Mouse (Mus musculus): ENCODE results near the gene Nemf. TPM values are rescaled to one million over a fixed set of nuclear protein-coding genes. Genes with fewer than 3 reads are reported as not detected.

Nemf gene
- polyA plus RNA-seq, 2 experiments = 37.8 to 78.6 TPM

DNA sequence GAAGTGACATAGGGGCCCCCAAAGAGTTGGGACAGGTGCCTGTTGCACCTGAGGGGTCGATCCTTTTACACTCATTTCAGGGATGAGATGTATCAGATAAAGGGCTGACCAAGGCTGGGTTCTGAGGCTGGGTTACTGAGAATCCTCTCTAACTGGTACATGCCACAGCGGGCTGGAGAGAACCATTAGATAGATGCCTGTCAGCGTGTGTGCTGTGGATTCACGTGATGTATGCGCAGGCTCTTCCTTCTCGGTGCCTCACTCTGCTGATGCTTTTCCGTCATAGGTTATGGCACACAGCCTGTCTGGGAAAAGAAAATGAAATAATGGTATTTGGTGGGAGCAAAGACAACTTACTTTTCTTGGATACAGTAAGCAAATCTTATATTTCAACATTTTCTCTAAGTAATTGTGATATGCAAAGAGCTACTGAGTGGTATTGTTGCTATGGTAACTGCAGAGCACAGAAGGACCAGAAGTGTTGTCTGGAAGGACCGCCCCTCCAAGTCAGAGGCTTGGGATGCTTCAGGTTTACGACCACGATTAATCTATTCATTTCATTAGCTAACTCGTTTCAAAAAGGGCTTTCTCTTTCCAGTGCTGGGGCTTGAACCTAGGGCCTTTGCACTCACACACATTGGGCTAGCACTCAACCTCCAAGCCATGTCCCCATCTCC is 88.9 kb downstream of the Nemf start:
- H3K4me2 ChIP-seq (replicated peaks; ENCODE audit: low read depth, low read length, severe bottlenecking) = no peak overlapping the region
- H3K27ac ChIP-seq (replicated peaks; ENCODE audit: low read depth, low read length) = no peak overlapping the region
- H3K9me3 ChIP-seq (ENCODE audit: control insufficient read depth, low read length) = no peaks in the 10 kb centered on the region
- DNase-seq (ENCODE audit: low spot score) (no peak), ATAC-seq (ENCODE audit: low FRiP score, low read depth) (no peak)
- no peaks in the 10 kb centered on the region for H3K36me3 ChIP-seq (ENCODE audit: control insufficient read depth, insufficient read depth, low read length)
- no peaks in the 10 kb centered on the region for H3K27me3 ChIP-seq (ENCODE audit: control insufficient read depth, insufficient read depth, low read length)
- H3K4me1 ChIP-seq (ENCODE audit: control insufficient read depth, insufficient read depth, low read length) = no peaks in the 10 kb centered on the region
- 77% methylated on average over 11 of the region's 11 CpGs for WGBS
- no peak for TF ChIP-seq POLR2A (IDR thresholded peaks at IDR 0.05; ENCODE audit: borderline replicate concordance, extremely low read depth, insufficient read depth, insufficient read length)
- H3K4me3 ChIP-seq (replicated peaks; ENCODE audit: low read length) = no peak overlapping the region
- no peak overlapping the region for H3K9ac ChIP-seq (ENCODE audit: low read depth, low read length, severe bottlenecking)

DNA sequence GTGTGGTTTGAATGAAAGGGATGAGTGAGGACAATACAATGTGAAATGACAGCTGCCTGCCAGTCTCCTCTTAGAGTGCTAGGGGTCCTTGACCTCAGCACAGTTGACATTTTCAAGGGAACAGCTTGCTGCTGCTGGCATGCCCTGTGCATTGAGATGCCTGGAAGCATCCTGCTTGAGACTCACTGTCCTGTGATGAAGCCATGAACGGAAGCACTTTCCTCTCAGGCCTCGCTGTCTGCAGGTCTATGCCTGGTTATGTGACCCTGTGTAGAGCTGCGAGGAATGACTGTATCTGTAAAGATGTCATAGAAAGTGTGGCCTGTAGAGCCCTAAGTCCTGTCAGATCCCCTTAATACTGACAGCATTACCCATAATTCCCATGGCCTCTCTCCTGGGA is 91.9 kb downstream of the Nemf start:
- Histone ChIP-seq H3K9me3 (ENCODE audit: control insufficient read depth, low read length) (no peaks in the 10 kb centered on the region), H3K36me3 (ENCODE audit: control insufficient read depth, insufficient read depth, low read length) (no peaks in the 10 kb centered on the region), H3K27ac (replicated peaks; ENCODE audit: low read depth, low read length) (no peak overlapping the region), H3K27me3 (ENCODE audit: control insufficient read depth, insufficient read depth, low read length) (no peaks in the 10 kb centered on the region), H3K4me3 (replicated peaks; ENCODE audit: low read length) (no peak overlapping the region), H3K4me1 (ENCODE audit: control insufficient read depth, insufficient read depth, low read length) (no peaks in the 10 kb centered on the region), H3K4me2 (replicated peaks; ENCODE audit: low read depth, low read length, severe bottlenecking) (no peak overlapping the region), H3K9ac (ENCODE audit: low read depth, low read length, severe bottlenecking) (no peak overlapping the region)
- WGBS = 81% methylated on average over 3 of the region's 3 CpGs
- no peak for TF ChIP-seq POLR2A (IDR thresholded peaks at IDR 0.05; ENCODE audit: borderline replicate concordance, extremely low read depth, insufficient read depth, insufficient read length)
- no peak for DNase-seq (ENCODE audit: low spot score)
- ATAC-seq (ENCODE audit: low FRiP score, low read depth) = no peak

DNA sequence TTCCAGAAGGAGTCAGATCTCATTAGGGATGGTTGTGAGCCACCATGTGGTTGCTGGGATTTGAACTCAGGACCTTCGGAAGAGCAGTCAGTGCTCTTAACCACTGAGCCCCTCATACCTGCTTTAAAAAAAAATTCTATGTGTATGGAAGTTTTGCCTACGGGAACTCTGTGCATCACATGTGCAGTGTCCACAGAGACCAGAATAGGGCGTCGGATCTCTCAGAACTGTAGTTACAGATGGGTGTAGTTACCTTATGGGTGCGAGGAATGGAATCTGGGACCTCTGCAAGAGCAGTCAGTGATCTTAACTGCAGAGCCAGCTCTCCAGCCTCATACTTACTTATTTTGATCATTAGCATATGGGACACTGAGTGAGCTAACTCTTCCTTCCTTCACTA is 94.7 kb downstream of the Nemf start:
- Histone ChIP-seq H3K27me3 (ENCODE audit: control insufficient read depth, insufficient read depth, low read length) (no peaks in the 10 kb centered on the region), H3K9me3 (ENCODE audit: control insufficient read depth, low read length) (no peaks in the 10 kb centered on the region), H3K27ac (replicated peaks; ENCODE audit: low read depth, low read length) (no peak overlapping the region), H3K36me3 (ENCODE audit: control insufficient read depth, insufficient read depth, low read length) (no peaks in the 10 kb centered on the region), H3K4me2 (replicated peaks; ENCODE audit: low read depth, low read length, severe bottlenecking) (no peak overlapping the region), H3K9ac (ENCODE audit: low read depth, low read length, severe bottlenecking) (no peak overlapping the region), H3K4me1 (ENCODE audit: control insufficient read depth, insufficient read depth, low read length) (no peaks in the 10 kb centered on the region), H3K4me3 (replicated peaks; ENCODE audit: low read length) (no peak overlapping the region)
- ATAC-seq (ENCODE audit: low FRiP score, low read depth) = no peak
- DNase-seq (ENCODE audit: low spot score) = no peak
- 92% methylated on average over 5 of the region's 5 CpGs for WGBS
- TF ChIP-seq POLR2A (IDR thresholded peaks at IDR 0.05; ENCODE audit: borderline replicate concordance, extremely low read depth, insufficient read depth, insufficient read length) = no peak

Small RNA genes lying within 50 kb of the gene (microRNA-seq; reads per million reads assigned to microRNA genes)
- gene Gm47299 = not detected
- gene Gm47305 = not detected

Other genes starting within 250 kb of the Nemf start
- 2,273 and 3,523 TPM in 2 replicates for gene Rps29, start 198.0 kb downstream of the Nemf start, polyA plus RNA-seq (2012; rRNA removed)
- gene Rps29, start 198.0 kb downstream of the Nemf start, polyA plus RNA-seq (2014; fragmentation: Nextera tagmentation; extraction: Ambion mirVana) = 1,759 and 1,849 TPM in 2 replicates
- gene Lrr1, start 188.4 kb downstream of the Nemf start, polyA plus RNA-seq (2012; rRNA removed) = 11.8 and 14.1 TPM in 2 replicates
- 17.4 and 19.8 TPM in 2 replicates for gene Lrr1, start 188.4 kb downstream of the Nemf start, polyA plus RNA-seq (2014; fragmentation: Nextera tagmentation; extraction: Ambion mirVana)
- 316 and 600 TPM in 2 replicates for gene Rpl36al, start 173.1 kb downstream of the Nemf start, polyA plus RNA-seq (2012; rRNA removed)
- gene Rpl36al, start 173.1 kb downstream of the Nemf start, polyA plus RNA-seq (2014; fragmentation: Nextera tagmentation; extraction: Ambion mirVana) = 586 and 646 TPM in 2 replicates
- 30.1 and 31.0 TPM in 2 replicates for gene Mgat2, start 173.0 kb downstream of the Nemf start, polyA plus RNA-seq (2012; rRNA removed)
- 59.1 and 60.8 TPM in 2 replicates for gene Mgat2, start 173.0 kb downstream of the Nemf start, polyA plus RNA-seq (2014; fragmentation: Nextera tagmentation; extraction: Ambion mirVana)
- gene Gm49383, start 160.1 kb downstream of the Nemf start, polyA plus RNA-seq (2012; rRNA removed) = 7.1 and 7.6 TPM in 2 replicates
- 17.8 and 21.8 TPM in 2 replicates for gene Gm49383, start 160.1 kb downstream of the Nemf start, polyA plus RNA-seq (2014; fragmentation: Nextera tagmentation; extraction: Ambion mirVana)
- gene Dnaaf2, start 158.7 kb downstream of the Nemf start, polyA plus RNA-seq (2012; rRNA removed) = 5.3 and 5.6 TPM in 2 replicates
- gene Dnaaf2, start 158.7 kb downstream of the Nemf start, polyA plus RNA-seq (2014; fragmentation: Nextera tagmentation; extraction: Ambion mirVana) = 5.9 and 6.7 TPM in 2 replicates
- gene Gm49384, start 152.9 kb downstream of the Nemf start, polyA plus RNA-seq (2012; rRNA removed) = 3.7 and 10.0 TPM in 2 replicates
- gene Gm49384, start 152.9 kb downstream of the Nemf start, polyA plus RNA-seq (2014; fragmentation: Nextera tagmentation; extraction: Ambion mirVana) = 18.8 and 19.3 TPM in 2 replicates
- 35.7 and 37.1 TPM in 2 replicates for gene Pole2, start 129.0 kb downstream of the Nemf start, polyA plus RNA-seq (2012; rRNA removed)
- 26.3 and 27.4 TPM in 2 replicates for gene Pole2, start 129.0 kb downstream of the Nemf start, polyA plus RNA-seq (2014; fragmentation: Nextera tagmentation; extraction: Ambion mirVana)
- 2.8 and 4.1 TPM in 2 replicates for gene Klhdc1, start 116.0 kb downstream of the Nemf start, polyA plus RNA-seq (2012; rRNA removed)
- gene Klhdc1, start 116.0 kb downstream of the Nemf start, polyA plus RNA-seq (2014; fragmentation: Nextera tagmentation; extraction: Ambion mirVana) = 9.1 and 9.5 TPM in 2 replicates
- 96.0 and 109 TPM in 2 replicates for gene Klhdc2, start 60.5 kb downstream of the Nemf start, polyA plus RNA-seq (2012; rRNA removed)
- gene Klhdc2, start 60.5 kb downstream of the Nemf start, polyA plus RNA-seq (2014; fragmentation: Nextera tagmentation; extraction: Ambion mirVana) = 124 and 140 TPM in 2 replicates
- gene Arf6, start 15.0 kb upstream of the Nemf start, polyA plus RNA-seq (2012; rRNA removed) = 106 and 118 TPM in 2 replicates
- gene Arf6, start 15.0 kb upstream of the Nemf start, polyA plus RNA-seq (2014; fragmentation: Nextera tagmentation; extraction: Ambion mirVana) = 81.4 and 82.2 TPM in 2 replicates
- 0.53 and 0.58 TPM in 2 replicates for gene Gm9887, start 15.3 kb upstream of the Nemf start, polyA plus RNA-seq (2012; rRNA removed)
- 1.4 and 1.8 TPM in 2 replicates for gene Gm9887, start 15.3 kb upstream of the Nemf start, polyA plus RNA-seq (2014; fragmentation: Nextera tagmentation; extraction: Ambion mirVana)
- gene Vcpkmt, start 225.9 kb upstream of the Nemf start, polyA plus RNA-seq (2012; rRNA removed) = 15.1 and 21.3 TPM in 2 replicates
- 28.2 and 29.3 TPM in 2 replicates for gene Vcpkmt, start 225.9 kb upstream of the Nemf start, polyA plus RNA-seq (2014; fragmentation: Nextera tagmentation; extraction: Ambion mirVana)

Data from limb, embryonic 14.5 days (tissue).